Mouse (Mus musculus): Measurements from ENCODE around the gene Gm1673. TPM values are rescaled to one million over a fixed set of nuclear protein-coding genes. Genes with fewer than 3 reads are reported as not detected.
"Not testable (repeated sequence)": the region's sequence is repeated elsewhere in the genome, so short reads cannot be mapped to it uniquely, and the experiment has no call there.

The Gm1673 gene
- polyA plus RNA-seq (2012; rRNA removed), result 6.9 and 9.8 TPM in 2 replicates

DNA sequence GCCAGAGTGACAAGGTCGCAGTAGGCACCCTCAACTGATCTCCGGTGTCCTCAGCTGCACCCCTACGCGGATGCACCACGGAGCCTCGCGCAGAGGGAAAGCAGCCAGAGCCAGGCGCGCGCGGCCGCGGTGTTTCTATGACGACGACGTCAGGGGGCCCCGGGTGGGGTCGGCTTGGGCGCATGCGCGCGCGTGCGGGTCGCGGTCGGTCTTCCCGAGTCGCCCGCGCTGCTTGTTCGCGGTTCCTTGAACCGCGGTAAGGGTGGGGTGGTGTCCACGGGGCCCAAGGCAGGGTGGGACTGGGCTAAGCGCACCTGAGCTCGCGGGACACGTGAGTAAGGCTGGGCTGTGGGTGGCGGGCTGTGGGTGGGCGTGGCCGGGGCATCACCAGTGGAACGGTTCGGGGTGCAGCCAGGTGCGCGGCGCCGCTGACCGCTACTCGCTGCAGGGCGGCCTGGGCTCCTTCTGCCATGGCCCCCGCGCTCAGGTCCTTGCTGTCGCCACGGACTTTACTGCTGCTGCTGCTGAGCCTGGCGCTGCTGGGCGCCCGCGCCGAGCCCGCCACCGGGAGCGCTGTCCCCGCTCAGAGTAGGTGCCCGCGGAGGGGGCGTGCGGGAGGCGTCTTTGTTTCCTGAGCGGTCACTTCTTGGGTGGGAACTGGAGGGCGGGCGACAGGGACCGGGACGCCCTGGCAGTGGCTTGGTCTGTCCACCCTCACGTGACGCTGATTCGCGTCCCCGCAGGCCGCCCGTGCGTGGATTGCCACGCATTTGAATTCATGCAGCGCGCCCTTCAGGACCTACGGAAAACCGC lies at the start of gene Gm1673:
Gene Gm1673 (plus strand): TSS at position 125 of the 813 bp plus-strand sequence.
- under 1% methylated on average over 88 of the region's 88 CpGs for WGBS
- Histone ChIP-seq H3K36me3 (ENCODE audit: control insufficient read depth, insufficient read depth, low read length) (no peaks in the 10 kb centered on the region), H3K27me3 (ENCODE audit: control insufficient read depth, insufficient read depth, low read length) (peaks cover 21% of the 10 kb centered on the region), H3K4me1 (ENCODE audit: control insufficient read depth, insufficient read depth, insufficient read length, low read length) (peaks cover 5% of the 10 kb centered on the region; the same call in 1 of the 2 replicates), H3K27ac (ENCODE audit: insufficient read depth, low read depth, low read length) (no peak within 1 kb of the TSS), H3K4me3 (ENCODE audit: low read depth, low read length) (peak within 1 kb of the TSS; percentile 71)
- no peak for TF ChIP-seq POLR2A (IDR thresholded peaks at IDR 0.05; ENCODE audit: low read depth, low read length)
- no peak for TF ChIP-seq CTCF (IDR thresholded peaks at IDR 0.05; ENCODE audit: extremely low read depth, insufficient read length, insufficient replicate concordance, low read depth, low read length)

DNA sequence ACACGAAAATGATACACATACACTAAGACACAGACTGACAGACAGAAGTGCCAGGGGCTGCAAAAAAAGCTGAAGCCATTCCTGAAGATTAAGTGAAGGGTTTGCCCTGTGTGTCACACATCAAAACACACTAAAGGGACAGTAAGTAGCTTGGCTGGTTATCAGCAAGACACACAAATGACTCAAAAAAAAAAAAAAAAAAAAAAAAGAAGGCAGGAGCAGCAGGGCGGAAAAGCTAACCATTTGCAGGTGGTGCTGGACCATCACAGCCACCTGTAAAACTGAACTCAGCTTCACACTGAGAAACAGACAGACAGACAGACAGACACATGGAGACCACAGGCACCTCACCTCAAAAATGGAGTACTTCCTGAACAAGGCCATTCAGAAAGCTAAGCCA lies 49.2 kb upstream of the Gm1673 start:
- H3K4me1 ChIP-seq (ENCODE audit: control insufficient read depth, insufficient read depth, insufficient read length, low read length), result peaks cover 5% of the 10 kb centered on the region; the same call in 1 of the 2 replicates
- WGBS, result 58% methylated on average over 2 of the region's 2 CpGs
- no peak overlapping the region for H3K4me3 ChIP-seq (ENCODE audit: low read depth, low read length)
- no peaks in the 10 kb centered on the region for H3K27me3 ChIP-seq (ENCODE audit: control insufficient read depth, insufficient read depth, low read length)
- peaks cover 6% of the 10 kb centered on the region; the same call in 1 of the 2 replicates for H3K36me3 ChIP-seq (ENCODE audit: control insufficient read depth, insufficient read depth, low read length)
- TF ChIP-seq CTCF (IDR thresholded peaks at IDR 0.05; ENCODE audit: extremely low read depth, insufficient read length, insufficient replicate concordance, low read depth, low read length) (no peak), POLR2A (IDR thresholded peaks at IDR 0.05; ENCODE audit: low read depth, low read length) (no peak)
- H3K27ac ChIP-seq (ENCODE audit: insufficient read depth, low read depth, low read length), result no peak overlapping the region

DNA sequence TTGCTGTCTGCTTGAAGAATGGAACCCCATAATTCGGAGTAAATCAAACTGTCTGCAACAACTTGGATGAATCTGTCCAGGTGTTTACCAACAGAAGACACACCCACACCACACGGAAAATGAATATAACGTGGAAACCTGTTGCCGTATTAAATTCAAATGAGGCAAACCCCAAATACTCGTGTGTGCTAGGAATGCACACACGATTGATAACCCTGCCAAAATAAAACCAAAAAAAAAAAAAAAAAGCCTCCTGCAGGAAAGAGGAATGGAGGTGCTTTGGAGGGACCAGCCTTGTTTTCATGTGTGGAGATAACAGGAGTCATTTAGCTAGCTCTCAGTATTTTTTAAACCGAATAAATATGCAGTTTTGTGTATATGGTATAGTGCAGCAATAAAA lies 48.4 kb upstream of the Gm1673 start:
- H3K27me3 ChIP-seq (ENCODE audit: control insufficient read depth, insufficient read depth, low read length), result no peaks in the 10 kb centered on the region
- no peak overlapping the region for H3K4me3 ChIP-seq (ENCODE audit: low read depth, low read length)
- peaks cover 5% of the 10 kb centered on the region; the same call in 1 of the 2 replicates for H3K4me1 ChIP-seq (ENCODE audit: control insufficient read depth, insufficient read depth, insufficient read length, low read length)
- H3K27ac ChIP-seq (ENCODE audit: insufficient read depth, low read depth, low read length), result no peak overlapping the region
- 27% methylated on average over 7 of the region's 7 CpGs for WGBS
- peaks cover 3% of the 10 kb centered on the region; the same call in 1 of the 2 replicates for H3K36me3 ChIP-seq (ENCODE audit: control insufficient read depth, insufficient read depth, low read length)
- TF ChIP-seq CTCF (IDR thresholded peaks at IDR 0.05; ENCODE audit: extremely low read depth, insufficient read length, insufficient replicate concordance, low read depth, low read length), result no peak
- TF ChIP-seq POLR2A (IDR thresholded peaks at IDR 0.05; ENCODE audit: low read depth, low read length), result no peak

DNA sequence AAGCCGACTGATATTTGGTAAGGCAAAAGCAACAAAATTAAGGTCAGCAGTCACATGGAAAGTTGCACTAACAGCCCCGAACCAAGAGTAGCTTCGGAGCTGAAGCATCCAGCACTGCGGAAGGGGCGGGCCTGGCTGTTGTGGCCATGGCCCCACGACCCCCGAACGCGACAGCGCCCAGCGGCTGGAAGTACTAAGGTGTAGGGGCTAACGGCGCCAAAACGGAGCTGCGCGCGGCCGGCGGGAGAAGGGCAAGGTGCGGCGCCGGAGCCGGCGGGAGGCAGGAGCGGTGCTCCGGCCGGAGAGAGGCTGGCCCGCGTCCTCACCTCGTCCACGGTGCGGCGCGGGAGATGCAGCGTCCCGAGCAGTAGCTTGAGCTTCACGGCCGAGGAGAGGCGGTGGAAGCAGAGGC lies 47.5 kb upstream of the Gm1673 start:
- Histone ChIP-seq H3K27ac (ENCODE audit: insufficient read depth, low read depth, low read length) (peak overlapping the region; percentile 86), H3K4me1 (ENCODE audit: control insufficient read depth, insufficient read depth, insufficient read length, low read length) (peaks cover 5% of the 10 kb centered on the region; the same call in 1 of the 2 replicates), H3K27me3 (ENCODE audit: control insufficient read depth, insufficient read depth, low read length) (no peaks in the 10 kb centered on the region), H3K4me3 (ENCODE audit: low read depth, low read length) (peak overlapping the region; percentile 86), H3K36me3 (ENCODE audit: control insufficient read depth, insufficient read depth, low read length) (peaks cover 4% of the 10 kb centered on the region; the same call in 1 of the 2 replicates)
- TF ChIP-seq CTCF (IDR thresholded peaks at IDR 0.05; ENCODE audit: extremely low read depth, insufficient read length, insufficient replicate concordance, low read depth, low read length) (no peak), POLR2A (IDR thresholded peaks at IDR 0.05; ENCODE audit: low read depth, low read length) (no peak)
- WGBS, result under 1% methylated on average over 39 of the region's 39 CpGs

DNA sequence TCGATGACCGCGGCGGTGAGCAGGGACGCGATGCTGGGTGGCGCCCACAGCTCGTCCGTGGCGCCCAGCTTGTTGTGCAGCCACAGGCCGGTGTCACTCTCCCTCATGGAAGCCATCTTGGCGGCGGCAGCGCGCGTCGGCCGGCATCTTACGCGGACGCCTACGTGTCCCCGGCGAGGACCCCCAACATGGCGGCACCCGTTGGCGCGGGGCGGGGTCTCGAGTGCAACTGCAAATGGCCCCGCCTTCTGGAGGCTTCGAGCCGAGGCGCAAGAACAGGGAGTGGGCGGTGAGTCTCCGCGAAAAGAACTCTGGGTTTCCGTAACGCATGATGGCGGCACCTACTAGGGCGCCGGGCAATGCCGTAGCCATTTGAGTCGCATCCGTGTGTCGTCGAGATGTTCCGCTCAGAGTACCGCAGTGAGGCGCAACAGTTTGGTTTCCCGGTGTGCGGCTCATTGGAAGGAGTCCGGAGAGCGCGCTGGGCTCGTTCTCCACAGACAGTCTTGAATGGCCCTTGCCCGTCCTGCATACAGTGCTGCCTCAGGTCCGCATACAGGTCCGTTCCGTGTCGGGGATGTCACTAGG lies 47.0 kb upstream of the Gm1673 start, which contains the start of gene Nelfa:
Gene Nelfa (minus strand): TSS at position 294 of the 588 bp plus-strand sequence.
- Histone ChIP-seq H3K27me3 (ENCODE audit: control insufficient read depth, insufficient read depth, low read length) (no peaks in the 10 kb centered on the region), H3K27ac (ENCODE audit: insufficient read depth, low read depth, low read length) (peak within 1 kb of the TSS; percentile 86), H3K4me3 (ENCODE audit: low read depth, low read length) (peak within 1 kb of the TSS; percentile 86), H3K36me3 (ENCODE audit: control insufficient read depth, insufficient read depth, low read length) (peaks cover 4% of the 10 kb centered on the region; the same call in 1 of the 2 replicates), H3K4me1 (ENCODE audit: control insufficient read depth, insufficient read depth, insufficient read length, low read length) (peaks cover 5% of the 10 kb centered on the region; the same call in 1 of the 2 replicates)
- TF ChIP-seq CTCF (IDR thresholded peaks at IDR 0.05; ENCODE audit: extremely low read depth, insufficient read length, insufficient replicate concordance, low read depth, low read length) (no peak), POLR2A (IDR thresholded peaks at IDR 0.05; ENCODE audit: low read depth, low read length) (peak; percentile 3; the same call in 1 of the 2 replicates)
- under 1% methylated on average over 61 of the region's 61 CpGs for WGBS

DNA sequence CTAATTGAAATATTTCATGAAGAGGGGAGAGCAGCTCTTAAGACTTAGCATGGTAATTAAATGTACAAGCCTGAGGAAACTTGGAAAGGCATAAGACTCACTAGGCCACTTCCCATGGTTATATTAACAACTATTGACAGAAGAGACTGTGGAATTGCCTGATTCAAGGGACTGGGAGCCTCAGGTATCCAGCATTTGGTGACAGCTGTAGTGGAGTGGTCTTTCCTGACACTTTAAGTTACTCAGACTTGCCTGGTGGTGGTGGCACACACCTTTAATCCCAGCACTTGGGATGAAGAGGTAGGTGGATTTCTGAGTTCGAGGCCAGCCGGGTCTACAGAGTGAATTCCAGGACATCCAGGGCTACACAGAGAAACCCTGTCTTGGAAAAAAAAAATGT lies 46.0 kb upstream of the Gm1673 start:
- peaks cover 4% of the 10 kb centered on the region; the same call in 1 of the 2 replicates for H3K36me3 ChIP-seq (ENCODE audit: control insufficient read depth, insufficient read depth, low read length)
- TF ChIP-seq POLR2A (IDR thresholded peaks at IDR 0.05; ENCODE audit: low read depth, low read length) (no peak), CTCF (IDR thresholded peaks at IDR 0.05; ENCODE audit: extremely low read depth, insufficient read length, insufficient replicate concordance, low read depth, low read length) (no peak)
- WGBS, result 98% methylated on average over 2 of the region's 2 CpGs
- peaks cover 5% of the 10 kb centered on the region; the same call in 1 of the 2 replicates for H3K4me1 ChIP-seq (ENCODE audit: control insufficient read depth, insufficient read depth, insufficient read length, low read length)
- no peaks in the 10 kb centered on the region for H3K27me3 ChIP-seq (ENCODE audit: control insufficient read depth, insufficient read depth, low read length)
- H3K27ac ChIP-seq (ENCODE audit: insufficient read depth, low read depth, low read length), result no peak overlapping the region
- no peak overlapping the region for H3K4me3 ChIP-seq (ENCODE audit: low read depth, low read length)

DNA sequence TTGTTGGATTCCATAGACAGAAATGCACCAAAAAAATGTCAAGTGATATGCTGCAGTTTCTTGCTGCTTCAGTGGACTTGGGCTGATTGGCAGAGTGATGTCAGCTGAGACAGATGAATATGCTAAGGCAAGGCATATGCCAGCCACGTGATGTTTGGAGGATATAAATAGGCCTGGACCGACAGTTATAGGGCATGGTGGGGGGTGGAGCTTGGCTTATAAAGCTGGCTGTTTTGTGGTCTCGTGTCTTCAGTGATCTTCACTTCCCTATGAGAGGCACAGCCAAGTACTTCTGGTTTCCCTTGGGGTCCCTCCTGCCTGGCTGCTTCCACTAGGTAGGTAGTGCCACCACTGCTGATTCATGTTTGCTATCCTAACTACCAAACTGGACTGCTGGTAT lies 44.8 kb upstream of the Gm1673 start:
- Histone ChIP-seq H3K27ac (ENCODE audit: insufficient read depth, low read depth, low read length) (no peak overlapping the region), H3K4me3 (ENCODE audit: low read depth, low read length) (no peak overlapping the region), H3K4me1 (ENCODE audit: control insufficient read depth, insufficient read depth, insufficient read length, low read length) (peaks cover 5% of the 10 kb centered on the region; the same call in 1 of the 2 replicates), H3K27me3 (ENCODE audit: control insufficient read depth, insufficient read depth, low read length) (no peaks in the 10 kb centered on the region), H3K36me3 (ENCODE audit: control insufficient read depth, insufficient read depth, low read length) (peaks cover 4% of the 10 kb centered on the region; the same call in 1 of the 2 replicates)
- TF ChIP-seq POLR2A (IDR thresholded peaks at IDR 0.05; ENCODE audit: low read depth, low read length), result no peak
- TF ChIP-seq CTCF (IDR thresholded peaks at IDR 0.05; ENCODE audit: extremely low read depth, insufficient read length, insufficient replicate concordance, low read depth, low read length), result no peak
- 75% methylated on average over 3 of the region's 3 CpGs for WGBS

DNA sequence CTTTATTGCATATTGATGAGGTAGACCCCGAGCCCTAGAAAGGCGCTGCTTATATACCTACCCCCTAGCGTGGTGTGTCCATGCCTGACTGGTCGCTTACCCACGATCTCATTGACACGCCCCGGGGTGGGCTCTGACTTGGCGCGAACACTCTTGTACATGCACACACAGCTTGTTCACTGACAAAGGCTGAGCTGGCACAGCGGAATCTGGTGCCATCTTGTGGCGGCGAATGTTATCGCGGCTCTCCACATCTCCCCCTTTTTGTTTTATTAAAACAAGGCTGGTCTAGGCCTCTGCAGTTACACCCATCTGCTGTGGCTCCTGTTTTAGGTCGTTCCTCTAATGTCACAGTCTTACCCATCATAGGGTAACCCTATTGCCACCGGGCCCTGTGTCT lies 36.2 kb upstream of the Gm1673 start:
- H3K27ac ChIP-seq (ENCODE audit: insufficient read depth, low read depth, low read length); H3K4me1 ChIP-seq (ENCODE audit: control insufficient read depth, insufficient read depth, insufficient read length, low read length); H3K36me3 ChIP-seq (ENCODE audit: control insufficient read depth, insufficient read depth, low read length); H3K4me3 ChIP-seq (ENCODE audit: low read depth, low read length); H3K27me3 ChIP-seq (ENCODE audit: control insufficient read depth, insufficient read depth, low read length): not testable (repeated sequence)
- 88% methylated on average over 16 of the region's 16 CpGs for WGBS
